Mouse (Mus musculus) kidney, adult 2 months (tissue): ENCODE results near the gene Gtf2h1. TPM values are rescaled to one million over a fixed set of nuclear protein-coding genes. Genes with fewer than 3 reads are reported as not detected.

Experiments used
- DNase-seq: peaks from one replicate; pipeline ENCODE4 v3.0.0; 2021
- H3K27ac ChIP-seq: fragments of 200-500 bp; 2 replicates; pipeline ENCODE4 v1.5.1; 2012; ENCODE audit warnings: low read depth, low read length, control low read depth, inconsistent platforms; ENCODE audit not compliant: insufficient read depth
- H3K27me3 ChIP-seq: fragments of 200-500 bp; replicated peaks from 2 replicates; pipeline ENCODE4 v1.6.1; 2012; ENCODE audit warnings: mild to moderate bottlenecking, moderate library complexity, low read length, inconsistent platforms; ENCODE audit not compliant: control insufficient read depth, insufficient read depth
- H3K36me3 ChIP-seq: fragments of 200-500 bp; 2 replicates; pipeline ENCODE4 v1.6.1; 2012; ENCODE audit warnings: mild to moderate bottlenecking, moderate library complexity, low read length, inconsistent platforms; ENCODE audit not compliant: control insufficient read depth, insufficient read depth
- H3K4me1 ChIP-seq: fragments of 200-500 bp; 2 replicates; pipeline ENCODE4 v1.6.1; 2011; ENCODE audit warnings: low read length; ENCODE audit not compliant: control insufficient read depth, insufficient read depth
- H3K4me3 ChIP-seq: fragments of 200-500 bp; 2 replicates; pipeline ENCODE4 v1.5.1; 2011; ENCODE audit warnings: mild to moderate bottlenecking, low read depth, low read length, control low read depth; ENCODE audit not compliant: insufficient read depth
- CTCF ChIP-seq: fragments of 200-500 bp; conservative IDR thresholded peaks from 2 replicates; pipeline ENCODE4 v1.5.1; 2011; ENCODE audit warnings: low read depth, mild to moderate bottlenecking, control low read depth, low read length, moderate library complexity, mixed read lengths; ENCODE audit not compliant: insufficient read depth, insufficient read length
- POLR2A ChIP-seq: fragments of 200-500 bp; IDR thresholded peaks from one replicate; pipeline ENCODE4 v1.6.1; 2011; ENCODE audit warnings: low read depth, low read length, control low read depth
- WGBS: fragments of 180-500 bp; shearing (Covaris S2); methylation state at CpG from one replicate; pipeline ENCODE4 v1.1.7; 2018; 5-methylcytosine and 5-hydroxymethylcytosine counted together
- polyA plus RNA-seq: library from polyadenylated mRNA; depleted of rRNA; stranded (reverse); fragments of >200 nt; gene quantifications from 2 replicates; pipeline ENCODE4 v1.2.3, GENCODE M21; 2012; rRNA removed

Gene Gtf2h1
- polyA plus RNA-seq, 1 experiment, result 11.6 TPM

DNA sequence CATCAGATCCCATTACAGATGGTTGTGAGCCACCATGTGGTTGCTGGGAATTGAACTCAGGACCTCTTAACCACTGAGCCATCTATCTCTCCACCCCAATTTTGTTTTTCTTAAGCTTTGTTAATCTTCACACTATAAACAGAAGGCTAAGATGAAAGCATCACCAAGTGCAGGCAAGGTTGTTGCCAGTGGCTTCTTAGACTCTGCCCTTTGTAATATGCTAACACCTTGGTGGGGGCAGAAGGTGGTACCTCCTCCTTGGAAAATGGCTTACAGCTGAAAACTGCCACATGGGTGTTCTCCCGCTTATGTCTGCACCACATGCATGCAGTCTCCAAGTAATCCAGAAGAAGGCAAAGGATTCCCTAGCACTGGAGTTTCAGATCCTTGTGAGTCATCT lies 56.8 kb downstream of the Gtf2h1 start:
- H3K36me3 ChIP-seq, result peaks cover 20% of the 10 kb centered on the region
- TF ChIP-seq POLR2A, result no peak
- no peak for TF ChIP-seq CTCF
- no peak overlapping the region for H3K4me3 ChIP-seq
- no peak overlapping the region for H3K27ac ChIP-seq
- WGBS, result 67% methylated on average over 1 of the region's 1 CpGs
- H3K27me3 ChIP-seq, result no peaks in the 10 kb centered on the region
- peaks cover 4% of the 10 kb centered on the region; the same call in 1 of the 2 replicates for H3K4me1 ChIP-seq
- DNase-seq, result peak; percentile 73

GRCm38 (mm10) chr7:46853365-46853764 lies 57.5 kb downstream of the Gtf2h1 start:
- no peak overlapping the region for H3K4me3 ChIP-seq
- H3K36me3 ChIP-seq, result peaks cover 20% of the 10 kb centered on the region
- WGBS, result 84% methylated on average over 9 of the region's 9 CpGs
- H3K27me3 ChIP-seq, result no peaks in the 10 kb centered on the region
- H3K27ac ChIP-seq, result 0 out of 2 replicates have a peak overlapping the region, but pooled peaks have one; percentile 27
- DNase-seq, result no peak
- peaks cover 4% of the 10 kb centered on the region; the same call in 1 of the 2 replicates for H3K4me1 ChIP-seq
- no peak for TF ChIP-seq CTCF
- no peak for TF ChIP-seq POLR2A

- no peak for DNase-seq
- Histone ChIP-seq H3K27ac (no peak overlapping the region), H3K4me3 (no peak overlapping the region), H3K36me3 (peaks cover 10% of the 10 kb centered on the region), H3K27me3 (no peaks in the 10 kb centered on the region), H3K4me1 (peaks cover 4% of the 10 kb centered on the region; the same call in 1 of the 2 replicates)
- 76% methylated on average over 7 of the region's 7 CpGs for WGBS
- TF ChIP-seq POLR2A, result no peak
- 0 out of 2 replicates have a peak, but pooled peaks have one; percentile 22 for TF ChIP-seq CTCF
Observed at GRCm38 (mm10) chr7:46855866-46856560, 60.1 kb downstream of the Gtf2h1 start.

DNA sequence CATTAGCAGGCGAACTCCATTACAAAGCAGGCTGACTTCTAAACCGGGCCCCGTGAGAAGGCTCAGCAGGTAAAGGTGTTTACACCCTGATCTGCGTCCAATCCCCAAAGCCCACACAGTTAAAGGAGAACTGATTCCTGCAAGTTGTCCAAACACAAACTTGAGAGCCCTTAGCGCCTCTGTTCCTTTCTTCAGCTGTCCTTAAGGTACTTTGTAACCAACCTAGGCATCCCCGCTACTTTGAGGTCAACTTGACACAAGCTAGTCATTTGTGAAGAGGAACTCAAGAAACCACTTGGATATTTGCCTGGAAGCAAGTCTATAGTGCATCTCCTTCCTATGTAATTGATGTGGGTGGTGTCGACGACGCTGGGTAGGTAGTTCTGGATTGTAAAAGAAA lies 61.5 kb downstream of the Gtf2h1 start:
- H3K27ac ChIP-seq, result no peak overlapping the region
- 73% methylated on average over 9 of the region's 9 CpGs for WGBS
- no peaks in the 10 kb centered on the region for H3K27me3 ChIP-seq
- TF ChIP-seq CTCF, result no peak
- TF ChIP-seq POLR2A, result no peak
- H3K4me3 ChIP-seq, result no peak overlapping the region
- DNase-seq, result no peak
- H3K36me3 ChIP-seq, result peaks cover 5% of the 10 kb centered on the region
- H3K4me1 ChIP-seq, result no peaks in the 10 kb centered on the region

DNA sequence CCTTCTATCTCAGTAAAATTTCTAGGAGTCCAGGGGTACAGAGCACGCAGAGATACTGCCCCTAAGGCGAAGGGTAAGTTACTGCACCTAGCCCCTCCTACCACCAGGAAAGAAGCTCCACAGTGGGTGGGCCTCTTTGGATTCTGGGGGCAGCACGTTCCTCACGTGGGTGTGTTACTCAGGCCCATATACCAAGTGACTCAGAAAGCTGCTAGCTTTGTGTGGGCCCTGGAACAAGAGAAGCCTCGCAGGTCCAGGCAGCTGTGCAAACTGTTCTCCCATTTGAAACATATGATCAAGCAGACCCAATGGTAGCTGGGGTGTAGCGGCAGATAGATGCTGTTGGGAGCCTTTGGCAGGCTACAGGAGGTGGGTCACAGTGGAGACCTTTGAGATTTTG lies 63.1 kb downstream of the Gtf2h1 start:
- TF ChIP-seq CTCF, result no peak
- no peak for TF ChIP-seq POLR2A
- Histone ChIP-seq H3K36me3 (peaks cover 4% of the 10 kb centered on the region), H3K4me3 (no peak overlapping the region), H3K4me1 (no peaks in the 10 kb centered on the region), H3K27ac (no peak overlapping the region), H3K27me3 (no peaks in the 10 kb centered on the region)
- no peak for DNase-seq
- WGBS, result 68% methylated on average over 6 of the region's 6 CpGs

DNA sequence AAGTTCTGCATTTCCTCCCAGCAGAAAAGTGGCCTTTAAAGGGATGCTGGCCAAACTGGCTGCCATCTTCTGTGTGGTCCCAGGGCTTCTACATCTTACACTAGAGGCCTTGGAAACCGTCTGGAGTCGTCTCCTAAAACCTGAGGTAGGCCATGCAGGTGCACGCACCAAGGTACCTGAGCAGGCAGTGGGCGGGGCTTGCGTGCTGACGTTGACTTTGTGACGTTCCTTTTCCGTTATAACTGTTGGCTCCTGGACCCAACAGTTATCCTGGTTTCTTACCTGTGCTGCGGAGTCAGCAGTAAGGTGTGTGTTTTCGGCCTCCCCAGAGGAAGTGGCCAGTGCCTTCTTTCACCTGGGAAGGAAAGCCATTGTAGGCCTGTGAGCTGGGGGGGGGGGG lies 65.1 kb downstream of the Gtf2h1 start, which contains the start of gene Ldhc:
Gene Ldhc (plus strand): TSS at position 208 of the 400 bp plus-strand sequence.
- Histone ChIP-seq H3K36me3 (peaks cover 2% of the 10 kb centered on the region), H3K4me3 (no peak within 1 kb of the TSS), H3K27ac (no peak within 1 kb of the TSS), H3K27me3 (no peaks in the 10 kb centered on the region), H3K4me1 (no peaks in the 10 kb centered on the region)
- DNase-seq, result no peak
- TF ChIP-seq CTCF (no peak), POLR2A (no peak)
- 55% methylated on average over 10 of the region's 10 CpGs for WGBS

GRCm38 (mm10) chr7:46871988-46872387 lies 76.1 kb downstream of the Gtf2h1 start:
- H3K27me3 ChIP-seq, result no peaks in the 10 kb centered on the region
- WGBS, result 65% methylated on average over 4 of the region's 4 CpGs
- TF ChIP-seq CTCF (no peak), POLR2A (no peak)
- H3K4me3 ChIP-seq, result no peak overlapping the region
- H3K36me3 ChIP-seq, result no peaks in the 10 kb centered on the region
- H3K27ac ChIP-seq, result no peak overlapping the region
- no peaks in the 10 kb centered on the region for H3K4me1 ChIP-seq
- no peak for DNase-seq

Other genes with a start within 250 kb of the Gtf2h1 start
- gene Sergef, start 156.3 kb upstream of the Gtf2h1 start, polyA plus RNA-seq, result 16.0 and 16.8 TPM in 2 replicates
- gene Tph1, start 123.6 kb upstream of the Gtf2h1 start, polyA plus RNA-seq, result not detected in 2 replicates
- 5.2 and 5.3 TPM in 2 replicates for gene Saal1, start 85.4 kb upstream of the Gtf2h1 start, polyA plus RNA-seq
- gene Saa3, start 80.4 kb upstream of the Gtf2h1 start, polyA plus RNA-seq, result 0.17 and 0.20 TPM in 2 replicates
- not detected in 2 replicates for gene Saa4, start 63.5 kb upstream of the Gtf2h1 start, polyA plus RNA-seq
- not detected in 2 replicates for gene Saa1, start 53.1 kb upstream of the Gtf2h1 start, polyA plus RNA-seq
- gene Saa2, start 44.3 kb upstream of the Gtf2h1 start, polyA plus RNA-seq, result not detected in 2 replicates
- 31.0 and 41.7 TPM in 2 replicates for gene Hps5, start within 50 bp of the Gtf2h1 start, polyA plus RNA-seq
- gene Ldha, start 45.4 kb downstream of the Gtf2h1 start, polyA plus RNA-seq, result 665 and 667 TPM in 2 replicates
- 0.42 and 0.67 TPM in 2 replicates for gene Ldhc, start 65.1 kb downstream of the Gtf2h1 start, polyA plus RNA-seq
- 74.8 and 80.7 TPM in 2 replicates for gene Tsg101, start 123.9 kb downstream of the Gtf2h1 start, polyA plus RNA-seq
- gene Uevld, start 162.4 kb downstream of the Gtf2h1 start, polyA plus RNA-seq, result 3.8 and 4.0 TPM in 2 replicates
- 0.46 TPM in 1 of 2 replicates, not detected in the other for gene Gm9999, start 187.5 kb downstream of the Gtf2h1 start, polyA plus RNA-seq
- gene Spty2d1, start 212.3 kb downstream of the Gtf2h1 start, polyA plus RNA-seq, result 6.3 and 7.2 TPM in 2 replicates